Mouse (Mus musculus): ENCODE measurements around the gene Nckap5.

DNA sequence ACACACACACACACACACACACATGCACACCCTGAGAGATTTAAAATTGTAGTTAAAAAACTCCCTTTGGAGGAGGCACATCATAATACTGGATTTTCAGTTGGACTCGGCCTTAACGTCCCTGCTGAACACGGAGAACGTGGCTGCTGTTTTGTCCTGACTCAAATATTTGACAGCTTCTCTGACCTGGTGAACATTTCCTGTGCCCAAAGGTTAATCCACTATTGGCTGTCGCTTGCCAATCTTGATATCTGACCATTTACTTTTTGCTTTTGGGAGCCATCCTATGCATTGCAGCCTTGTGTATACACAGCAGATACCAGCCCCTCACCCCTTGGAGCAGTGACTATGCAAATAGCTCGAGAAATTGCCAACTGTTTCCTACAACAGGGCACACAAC lies 862.9 kb downstream of the Nckap5 start:
- no peak for TF ChIP-seq GATA1 (IDR thresholded peaks at IDR 0.05; ENCODE audit: borderline replicate concordance, low read length)
- no peak for TF ChIP-seq FLI1 (IDR thresholded peaks at IDR 0.05; ENCODE audit: low read length)

Data from megakaryocyte, embryonic 14.5 days (primary cell).